Mouse (Mus musculus): Measurements from ENCODE around the gene Spg7.

The Spg7 gene

DNA sequence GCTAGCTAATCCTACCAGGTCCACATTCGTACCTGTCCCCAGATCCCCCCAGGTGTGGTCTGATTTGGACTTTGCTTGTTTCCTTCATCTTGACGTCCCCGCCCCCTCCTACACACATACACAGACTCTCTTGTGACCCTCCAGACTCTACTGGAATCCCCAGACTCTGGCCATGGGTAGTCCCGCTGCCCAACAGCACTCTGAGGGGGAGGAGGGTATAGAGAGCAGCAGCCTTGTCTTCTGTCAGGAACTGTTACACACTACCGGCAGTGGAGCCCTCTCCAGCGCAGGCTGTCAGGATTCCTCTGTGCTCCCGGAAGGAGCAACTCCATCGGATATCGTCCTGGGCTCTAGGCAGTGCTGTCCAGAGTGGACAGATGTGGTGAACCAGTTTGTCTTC, 68.3 kb downstream of the Spg7 start:
- no peak for DNase-seq (ENCODE audit: low spot score)

DNA sequence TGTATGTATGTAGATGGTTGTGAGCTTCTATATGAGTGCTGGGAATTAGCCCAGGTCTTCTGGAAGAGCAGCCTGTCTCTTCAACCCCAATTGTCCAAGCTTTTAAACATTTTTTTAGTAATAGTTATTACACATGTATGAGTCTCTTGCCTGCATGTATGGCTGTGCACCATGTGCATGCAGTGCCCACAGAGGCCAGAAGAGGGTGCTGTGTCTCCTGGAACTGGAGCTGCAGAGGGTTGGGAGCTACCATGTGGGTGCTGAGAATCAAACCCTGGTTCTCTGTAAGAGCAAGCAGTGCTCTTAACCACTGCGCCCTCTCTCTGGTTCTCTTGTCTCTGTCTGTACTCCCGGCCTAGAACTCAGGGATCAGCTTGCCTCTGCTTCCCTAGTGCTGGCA, 70.2 kb downstream of the Spg7 start:
- no peak for DNase-seq (ENCODE audit: low spot score)

DNA sequence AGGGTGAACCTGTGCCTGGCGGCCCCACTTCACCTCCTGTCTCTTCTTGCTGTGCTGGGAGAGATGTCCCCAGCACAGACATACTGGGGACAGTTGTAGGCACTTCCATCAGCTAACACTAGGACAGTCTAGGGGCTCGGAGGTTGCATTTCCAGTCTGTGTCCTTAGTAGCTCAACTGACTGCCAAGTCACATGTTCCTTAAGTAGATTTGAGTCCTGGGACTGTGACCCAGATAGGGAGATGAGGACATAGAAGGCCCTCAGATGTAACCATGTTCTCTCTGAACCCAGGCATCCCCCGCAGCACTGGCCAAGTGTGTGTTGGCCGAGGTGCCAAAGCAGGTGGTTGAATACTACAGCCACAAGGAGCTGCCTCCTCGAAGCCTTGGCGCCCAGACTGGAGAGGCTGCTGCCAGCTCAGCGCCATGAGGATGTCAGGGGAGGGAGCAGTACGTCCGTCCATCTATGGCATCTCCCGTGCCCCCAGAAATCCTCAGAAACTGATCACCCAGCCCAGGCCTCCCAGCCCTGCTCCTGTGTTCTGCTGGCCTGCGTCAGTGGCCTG, 71.5 kb downstream of the Spg7 start:
- DNase-seq (ENCODE audit: low spot score) = no peak

DNA sequence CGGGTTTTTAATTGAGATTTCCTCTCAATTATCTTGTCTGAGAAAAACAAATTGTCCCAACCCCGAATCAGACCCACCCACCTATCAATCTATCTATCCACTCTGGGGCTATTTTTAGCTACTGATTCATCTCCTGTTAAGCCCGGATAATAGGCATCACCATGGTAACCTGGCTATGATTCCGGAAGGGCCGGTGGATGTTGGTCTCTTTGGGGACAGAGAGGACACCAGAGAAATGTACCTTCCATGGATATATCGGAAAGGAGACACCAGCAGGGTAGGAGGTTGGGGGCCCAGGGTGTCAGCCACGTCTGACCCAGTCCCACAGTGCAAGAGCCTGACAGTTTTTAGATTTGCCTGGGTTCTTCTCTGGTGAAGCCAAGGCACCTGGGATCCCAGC, 72.7 kb downstream of the Spg7 start:
- no peak for DNase-seq (ENCODE audit: low spot score)

DNA sequence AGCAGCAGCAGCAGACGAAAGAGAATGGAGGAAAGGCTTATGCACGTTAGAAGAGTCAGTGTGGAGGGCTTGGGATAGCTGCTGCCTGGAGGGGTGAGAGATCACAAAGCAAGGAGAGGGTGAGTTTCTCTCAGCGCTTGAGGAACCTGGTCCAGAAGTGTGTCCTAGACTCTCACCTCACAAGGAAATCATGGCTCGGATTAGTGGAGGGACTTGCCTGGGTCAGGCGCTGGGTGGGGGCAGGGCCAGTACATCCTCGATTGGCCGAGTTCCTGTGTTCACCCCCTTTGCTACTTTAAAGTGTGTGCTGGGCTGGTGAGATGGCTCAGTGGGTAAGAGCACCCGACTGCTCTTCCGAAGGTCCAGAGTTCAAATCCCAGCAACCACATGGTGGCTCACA, 73.1 kb downstream of the Spg7 start:
- DNase-seq (ENCODE audit: low spot score) = no peak

DNA sequence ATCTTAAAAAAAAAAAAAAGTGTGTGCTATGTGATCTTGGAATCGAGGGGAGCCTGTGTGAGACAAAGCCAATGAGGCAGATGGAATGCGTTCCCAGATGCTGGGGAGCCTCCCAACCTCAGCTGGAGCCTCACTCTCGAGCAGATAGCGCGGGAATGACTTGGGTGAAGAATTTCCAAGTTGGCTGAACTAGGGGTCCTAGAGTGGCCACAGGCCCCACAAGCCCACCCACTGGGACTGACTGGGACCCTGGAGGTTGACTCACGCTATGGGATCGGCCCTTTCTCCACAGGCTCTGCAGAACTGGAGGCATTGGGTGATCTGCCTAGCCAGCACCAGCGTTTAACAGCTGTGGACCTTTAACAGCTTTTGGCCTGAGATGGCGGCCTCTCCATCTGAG, 73.5 kb downstream of the Spg7 start:
- DNase-seq (ENCODE audit: low spot score) = no peak

DNA sequence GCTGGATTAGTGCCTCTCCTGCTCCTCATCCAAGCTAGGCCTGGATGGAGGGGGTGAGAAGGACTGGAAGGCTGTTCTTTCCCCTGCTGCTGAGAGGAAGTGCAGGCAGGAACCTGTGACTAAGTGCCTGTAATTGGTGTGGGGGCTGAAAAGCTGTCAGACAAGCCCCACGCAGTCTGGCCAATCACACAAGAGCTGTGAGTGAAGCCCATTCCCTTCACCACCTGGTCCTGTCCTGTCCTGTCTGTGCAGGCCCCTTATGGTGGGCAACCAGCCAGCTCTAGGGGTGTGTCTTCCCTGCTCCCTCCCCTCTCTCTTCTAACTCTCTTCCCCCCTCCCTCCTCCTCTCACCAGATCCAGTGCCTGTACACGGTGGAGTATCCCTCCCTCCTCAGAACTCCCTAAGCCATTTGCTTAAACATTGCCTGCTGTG, 74.9 kb downstream of the Spg7 start:
- DNase-seq (ENCODE audit: low spot score) = peak; percentile 50

DNA sequence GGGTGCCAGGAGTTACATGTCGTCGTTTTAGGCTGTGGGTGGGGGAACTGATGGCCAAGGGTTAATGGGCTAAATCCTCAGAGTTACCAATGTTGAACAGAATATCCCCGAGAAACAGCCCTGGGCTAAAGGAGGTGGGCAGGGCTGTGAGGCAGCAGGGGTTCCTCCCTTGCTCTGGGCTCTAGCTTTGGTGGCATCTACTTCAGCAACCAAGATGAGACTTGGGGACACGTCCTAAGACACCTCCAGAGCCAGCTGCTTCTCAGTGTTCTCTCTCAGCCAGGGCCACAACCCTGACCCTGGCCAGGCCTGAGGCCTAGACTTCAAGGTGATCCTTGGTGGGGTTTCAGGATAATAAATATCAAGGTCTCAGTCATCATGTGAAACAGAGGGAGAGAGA, 76.0 kb downstream of the Spg7 start:
- DNase-seq (ENCODE audit: low spot score) = no peak

DNA sequence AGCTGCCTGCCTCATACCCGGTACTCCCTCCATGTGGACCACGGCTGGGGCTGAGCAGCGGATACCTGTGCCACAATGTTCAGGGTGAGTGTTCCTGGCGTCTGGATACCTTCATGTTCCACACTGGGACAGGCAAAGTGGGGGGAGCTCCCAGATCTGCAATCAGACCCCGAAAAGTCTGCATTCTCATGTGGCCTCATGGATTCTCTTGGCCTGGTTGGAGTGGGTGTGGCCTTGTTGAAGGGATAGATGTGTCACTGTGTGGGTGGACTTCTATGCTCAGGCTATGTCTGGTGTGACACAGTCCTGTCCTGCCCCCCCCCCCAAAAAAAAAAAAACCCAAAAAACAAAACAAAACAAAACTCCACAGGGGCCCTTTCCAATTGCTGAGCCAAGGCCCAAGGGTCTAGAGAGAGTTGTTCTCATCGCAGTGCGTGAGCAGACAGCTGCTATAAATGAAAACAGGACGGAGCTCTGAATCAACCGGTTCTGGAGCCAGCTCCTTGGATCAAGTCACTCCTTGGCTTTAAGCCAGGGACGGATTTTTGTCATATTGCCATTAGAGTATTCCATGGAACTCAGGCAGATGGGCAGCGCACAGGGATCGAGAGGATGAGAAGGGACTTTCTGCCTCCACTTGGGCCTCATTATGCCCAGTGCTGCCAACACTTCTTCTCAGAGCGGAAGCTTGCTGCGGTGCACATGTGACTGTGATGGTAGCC, 79.2 kb downstream of the Spg7 start:
- DNase-seq (ENCODE audit: low spot score) = peak; percentile 62

DNA sequence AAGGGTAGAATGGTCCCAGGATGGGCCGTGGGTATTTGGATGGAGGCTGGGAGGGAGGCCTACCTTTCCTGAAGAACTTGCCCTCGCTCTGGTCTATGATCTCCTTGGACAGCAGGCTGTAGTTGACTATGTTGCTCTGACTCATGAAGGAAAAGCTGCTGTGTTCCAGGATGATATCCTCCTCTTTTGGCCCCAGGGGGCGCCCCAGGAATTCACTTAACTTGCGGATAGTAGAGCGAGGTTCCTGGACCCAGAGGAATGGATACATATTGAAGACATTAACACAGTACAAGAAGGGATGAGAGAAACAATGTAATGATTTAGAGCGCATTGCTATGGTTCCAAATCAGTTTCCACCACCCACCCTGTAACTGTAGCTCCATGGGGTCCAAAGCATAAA, 82.5 kb downstream of the Spg7 start:
- peak; percentile 32 for DNase-seq (ENCODE audit: low spot score)

DNA sequence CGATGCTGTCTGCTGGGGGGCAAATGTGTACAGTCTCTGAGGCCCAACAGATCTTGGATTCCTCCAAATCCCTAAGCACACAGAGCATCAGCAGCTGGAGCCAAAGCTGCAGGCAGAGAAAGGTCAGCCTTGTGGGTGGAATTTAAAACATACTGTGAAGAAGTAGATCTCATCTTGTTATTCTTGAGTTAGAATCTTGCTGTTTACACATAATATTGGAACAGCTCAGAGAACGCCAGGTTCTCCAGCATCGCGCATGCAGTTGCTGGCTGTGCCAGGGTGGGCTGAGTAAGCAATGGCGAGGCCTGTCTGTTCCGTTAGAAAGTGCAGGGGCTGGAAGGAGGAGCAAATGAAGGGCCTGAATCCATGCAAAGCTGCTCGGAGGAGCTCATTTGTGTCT, 83.6 kb downstream of the Spg7 start:
- no peak for DNase-seq (ENCODE audit: low spot score)

Measured in urinary bladder, postnatal 25 days (tissue).